ENCODE assay signal across 8 mouse cellular contexts in genomic region chr17:87314530-87314946, GRCm38 (mm10). TPM values are rescaled to one million over a fixed set of nuclear protein-coding genes. Genes with fewer than 3 reads are reported as not detected.
DNase-seq lines count a peak whose midpoint lies in the region; ATAC-seq and TF ChIP-seq lines count a peak whose summit lies in the region.

No protein-coding gene starts in this region.

- intact Hi-C loops in left cerebral cortex, postnatal 14 days (cut with DNase I), result loop anchor here (10.0 kb wide), 1 partner anchor 350 kb away; no protein-coding TSS in a partner anchor

- no peak overlapping the region for H3K4me3 ChIP-seq in embryonic facial prominence, embryonic 15.5 days (replicated peaks)
- no peak overlapping the region for H3K4me3 ChIP-seq in hindbrain, embryonic 13.5 days
- no peak overlapping the region for H3K4me3 ChIP-seq in limb, embryonic 15.5 days
- H3K4me3 ChIP-seq in midbrain, embryonic 16.5 days (ENCODE audit: low read depth, low read length), result no peak overlapping the region

- peak; percentile 66 for DNase-seq in CD4-positive, CD25-positive, alpha-beta regulatory T cell, adult 2 months (ENCODE audit: low read depth, low spot score)
- no peak for DNase-seq in Patski (ENCODE audit: low read depth, low spot score)
- no peak for DNase-seq in MN1 (ENCODE audit: low spot score)
- no peak for DNase-seq in left cerebral cortex, postnatal 14 days (ENCODE audit: low spot score in 2 of 2)

- CTCF ChIA-PET in Patski (lab: Charles Lee), result interaction anchor here (0.7 to 4.8 kb wide), 26 partner anchors 9 to 354 kb away, joined by 3 to 26 read pairs (median 4); partner anchors contain the start of genes Calm2 and Mcfd2

- in situ Hi-C loops in Patski (cut with MboI; ENCODE audit: low pct_unique_long_range_greater_than_20kb), result loop anchor here (5.0 kb wide), 2 partner anchors 42 to 258 kb away; no protein-coding TSS in a partner anchor

- H3K4me2 ChIP-seq in embryonic facial prominence, embryonic 15.5 days (replicated peaks), result peak overlapping the region; percentile 32; the same call in 1 of the 2 replicates
- no peak overlapping the region for H3K4me2 ChIP-seq in hindbrain, embryonic 13.5 days
- peak overlapping the region; percentile 10; the same call in 1 of the 2 replicates for H3K4me2 ChIP-seq in limb, embryonic 15.5 days
- peak overlapping the region; percentile 20; the same call in 1 of the 2 replicates for H3K4me2 ChIP-seq in midbrain, embryonic 16.5 days (ENCODE audit: low read length)

- 0 out of 2 replicates have a peak overlapping the region, but pooled peaks have one; percentile 4 for H3K27ac ChIP-seq in embryonic facial prominence, embryonic 15.5 days (replicated peaks)
- no peak overlapping the region for H3K27ac ChIP-seq in hindbrain, embryonic 13.5 days
- 0 out of 2 replicates have a peak overlapping the region, but pooled peaks have one; percentile 9 for H3K27ac ChIP-seq in limb, embryonic 15.5 days
- no peak overlapping the region for H3K27ac ChIP-seq in midbrain, embryonic 16.5 days (ENCODE audit: low read length)

- no peak overlapping the region for H3K9ac ChIP-seq in embryonic facial prominence, embryonic 15.5 days
- H3K9ac ChIP-seq in hindbrain, embryonic 13.5 days, result no peak overlapping the region
- no peak overlapping the region for H3K9ac ChIP-seq in limb, embryonic 15.5 days
- H3K9ac ChIP-seq in midbrain, embryonic 16.5 days (ENCODE audit: low read depth, low read length), result no peak overlapping the region

- 41% methylated on average over 5 of the region's 5 CpGs for WGBS in embryonic facial prominence, embryonic 15.5 days
- 59% methylated on average over 5 of the region's 5 CpGs for WGBS in hindbrain, embryonic 13.5 days
- 62% methylated on average over 5 of the region's 5 CpGs for WGBS in limb, embryonic 15.5 days
- WGBS in midbrain, embryonic 16.5 days, result 52% methylated on average over 5 of the region's 5 CpGs

- no peaks in the 10 kb centered on the region for H3K36me3 ChIP-seq in embryonic facial prominence, embryonic 15.5 days
- peaks cover 1% of the 10 kb centered on the region; the same call in 1 of the 2 replicates for H3K36me3 ChIP-seq in hindbrain, embryonic 13.5 days
- H3K36me3 ChIP-seq in limb, embryonic 15.5 days, result no peaks in the 10 kb centered on the region
- H3K36me3 ChIP-seq in midbrain, embryonic 16.5 days (ENCODE audit: control insufficient read depth, insufficient read depth, low read length), result no peaks in the 10 kb centered on the region

- no peaks in the 10 kb centered on the region for H3K9me3 ChIP-seq in embryonic facial prominence, embryonic 15.5 days (replicated peaks)
- no peaks in the 10 kb centered on the region for H3K9me3 ChIP-seq in hindbrain, embryonic 13.5 days
- H3K9me3 ChIP-seq in limb, embryonic 15.5 days, result no peaks in the 10 kb centered on the region
- no peaks in the 10 kb centered on the region for H3K9me3 ChIP-seq in midbrain, embryonic 16.5 days (replicated peaks; ENCODE audit: control insufficient read depth, low read length, poor library complexity, severe bottlenecking)

- POLR2A ChIA-PET in Patski (lab: Charles Lee), result interaction anchor here (0.6 to 1.4 kb wide), 4 partner anchors 37 to 256 kb away, joined by 3 to 5 read pairs (median 4); no protein-coding TSS in a partner anchor

- TF ChIP-seq CTCF in Patski (IDR thresholded peaks at IDR 0.05), result no peak

- H3K4me1 ChIP-seq in embryonic facial prominence, embryonic 15.5 days, result peaks cover 41% of the 10 kb centered on the region
- peaks cover 31% of the 10 kb centered on the region for H3K4me1 ChIP-seq in hindbrain, embryonic 13.5 days (replicated peaks)
- peaks cover 37% of the 10 kb centered on the region for H3K4me1 ChIP-seq in limb, embryonic 15.5 days
- peaks cover 2% of the 10 kb centered on the region; the same call in 1 of the 2 replicates for H3K4me1 ChIP-seq in midbrain, embryonic 16.5 days (ENCODE audit: control insufficient read depth, insufficient read depth, low read length)

- peak; percentile 14 for ATAC-seq in Patski
- peak; percentile 20; the same call in 1 of the 2 replicates for ATAC-seq in embryonic facial prominence, embryonic 15.5 days (ENCODE audit: insufficient number of reproducible peaks, low FRiP score, low TSS enrichment, low read depth)
- ATAC-seq in hindbrain, embryonic 13.5 days (ENCODE audit: low FRiP score), result peak; percentile 53
- no peak; the same call in 1 of the 2 replicates for ATAC-seq in limb, embryonic 15.5 days (ENCODE audit: insufficient number of reproducible peaks, low FRiP score, low TSS enrichment, low read depth)
- ATAC-seq in midbrain, embryonic 16.5 days, result peak; percentile 57

- no peaks in the 10 kb centered on the region for H3K27me3 ChIP-seq in Patski
- no peaks in the 10 kb centered on the region for H3K27me3 ChIP-seq in embryonic facial prominence, embryonic 15.5 days
- no peaks in the 10 kb centered on the region for H3K27me3 ChIP-seq in hindbrain, embryonic 13.5 days
- H3K27me3 ChIP-seq in limb, embryonic 15.5 days, result no peaks in the 10 kb centered on the region; the same call in 1 of the 2 replicates
- no peaks in the 10 kb centered on the region for H3K27me3 ChIP-seq in midbrain, embryonic 16.5 days (ENCODE audit: control insufficient read depth, insufficient read depth, low read depth, low read length)

RNA-seq across cellular contexts. Expression of gene Ttc7, which starts 31.9 kb away (rescaled TPM):
- 23.2 TPM for polyA plus RNA-seq in Patski (2021)
- 14.5 and 17.3 TPM in 2 replicates for polyA plus RNA-seq in embryonic facial prominence, embryonic 15.5 days (2015; fragmentation: Nextera tagmentation; extraction: Ambion mirVana)
- polyA plus RNA-seq in hindbrain, embryonic 13.5 days (2015; fragmentation: Nextera tagmentation; extraction: Ambion mirVana), result 4.2 and 5.7 TPM in 2 replicates
- 11.6 and 14.9 TPM in 2 replicates for polyA plus RNA-seq in limb, embryonic 15.5 days (2015; fragmentation: Nextera tagmentation; extraction: Ambion mirVana)
- polyA plus RNA-seq in midbrain, embryonic 16.5 days (2015; fragmentation: Nextera tagmentation; extraction: Ambion mirVana), result 4.2 and 6.4 TPM in 2 replicates
- total RNA-seq in left cerebral cortex, postnatal 14 days (2021), result 1 to 10 TPM; 7.2 to 7.4 TPM

RNA-seq across cellular contexts. Expression of gene Mcfd2, which starts 48.8 kb away (rescaled TPM):
- polyA plus RNA-seq in Patski (2021), result 132 TPM
- polyA plus RNA-seq in embryonic facial prominence, embryonic 15.5 days (2015; fragmentation: Nextera tagmentation; extraction: Ambion mirVana), result 102 and 104 TPM in 2 replicates
- polyA plus RNA-seq in hindbrain, embryonic 13.5 days (2015; fragmentation: Nextera tagmentation; extraction: Ambion mirVana), result 48.2 and 50.9 TPM in 2 replicates
- polyA plus RNA-seq in limb, embryonic 15.5 days (2015; fragmentation: Nextera tagmentation; extraction: Ambion mirVana), result 92.1 and 100 TPM in 2 replicates
- polyA plus RNA-seq in midbrain, embryonic 16.5 days (2015; fragmentation: Nextera tagmentation; extraction: Ambion mirVana), result 44.6 and 48.1 TPM in 2 replicates
- 10 to 100 TPM; 39.1 to 40.3 TPM for total RNA-seq in left cerebral cortex, postnatal 14 days (2021)

Comparison
In these comparisons a context has a peak if more than half of its experiments do, and no peak if none do; other contexts are left out.
1. H3K27ac ChIP-seq: peak in embryonic facial prominence, embryonic 15.5 days (single experiment) and limb, embryonic 15.5 days (single experiment); none in hindbrain, embryonic 13.5 days (single experiment) and midbrain, embryonic 16.5 days (single experiment).